Mouse (Mus musculus) lung, postnatal 10 days (tissue): ENCODE data around the gene Agbl2.

ENCODE experiments used
- DNase-seq: peaks from one replicate; pipeline ENCODE4 v3.0.0; 2021

Gene Agbl2

GRCm38 (mm10) chr2:90782458-90782857, at the start of gene Agbl2:
TSS of gene Agbl2 (plus strand) at chr2:90782727.
- peak; percentile 30 for DNase-seq

DNA sequence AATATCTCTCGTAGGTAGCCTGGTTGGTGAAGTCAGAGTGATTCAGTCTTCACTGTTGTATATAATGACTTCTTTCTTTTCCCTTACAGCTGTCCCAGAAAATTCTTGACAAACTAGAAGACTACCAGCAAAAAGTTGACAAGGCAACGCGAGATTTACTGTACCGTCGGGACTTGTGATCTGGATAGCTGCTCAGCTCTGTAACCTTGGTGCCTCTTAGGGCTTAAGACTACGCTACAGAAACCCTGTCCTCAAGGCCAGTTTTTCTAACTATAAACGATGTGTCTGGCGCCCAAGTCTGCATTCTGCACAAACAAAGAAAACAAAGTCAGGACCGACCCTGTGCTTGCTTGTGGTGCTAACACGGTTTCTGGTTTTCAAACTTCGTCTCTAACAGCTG, 47.2 kb upstream of the Agbl2 start:
- no peak for DNase-seq

DNA sequence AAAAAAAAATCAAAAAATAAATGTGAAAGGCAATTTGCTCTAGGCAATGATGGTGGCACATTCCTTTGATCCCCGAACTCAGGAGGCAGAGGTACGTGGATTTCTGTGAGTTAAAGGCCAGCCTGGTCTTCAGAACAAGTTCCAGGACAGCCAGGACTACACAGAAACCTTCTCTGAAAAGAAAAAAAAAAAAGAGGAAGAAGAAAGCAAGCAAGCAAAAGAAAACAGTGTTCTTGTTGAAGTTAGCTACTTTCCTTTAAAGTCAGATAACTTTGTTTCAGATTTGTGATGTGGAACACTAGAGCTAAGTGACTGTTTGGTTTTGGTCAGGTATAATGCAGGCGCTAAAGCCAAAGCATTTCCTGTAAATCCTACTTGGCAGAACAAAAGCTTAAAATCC, 43.7 kb upstream of the Agbl2 start:
- no peak for DNase-seq

- DNase-seq: no peak
Observed at GRCm38 (mm10) chr2:90739327-90739726, 43.2 kb upstream of the Agbl2 start.

GRCm38 (mm10) chr2:90739921-90740320, 42.6 kb upstream of the Agbl2 start:
- DNase-seq: no peak

DNA sequence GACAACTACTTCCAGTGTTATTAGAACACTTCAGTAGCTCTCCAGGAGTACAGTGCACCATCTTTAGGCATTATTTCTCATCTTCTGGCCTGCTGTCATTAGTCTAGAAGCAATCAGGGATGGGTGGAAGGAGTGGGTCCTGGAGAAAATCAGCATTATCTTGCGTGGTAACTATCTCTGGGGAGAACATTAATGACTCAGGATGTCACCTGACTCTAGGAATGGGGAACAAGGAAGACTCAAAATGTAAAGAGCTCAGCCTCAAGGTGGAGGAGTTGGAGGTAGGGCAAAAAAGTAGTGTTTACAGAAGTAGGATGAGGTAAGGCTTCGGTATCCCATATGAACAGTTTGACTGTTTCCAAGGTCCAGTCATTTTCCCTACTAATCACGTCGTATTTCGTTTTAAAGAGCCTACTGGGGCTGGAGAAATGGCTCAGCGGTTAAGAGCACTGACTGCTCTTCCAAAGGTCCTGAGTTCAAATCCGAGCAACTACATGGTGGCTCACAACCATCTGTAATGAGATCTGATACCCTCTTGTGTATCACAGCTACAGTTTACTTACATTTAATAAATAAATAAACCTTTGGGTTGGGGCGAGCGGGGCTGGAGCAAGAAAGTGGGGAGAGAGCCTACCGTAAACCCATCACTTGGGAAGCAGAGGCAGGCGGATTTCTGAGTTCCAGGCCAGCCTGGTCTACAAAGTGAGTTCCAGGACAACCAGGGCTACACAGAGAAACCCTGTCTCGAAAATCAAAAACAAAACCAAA, 38.1 kb upstream of the Agbl2 start:
- no peak for DNase-seq

- DNase-seq: peak; percentile 98
Observed at GRCm38 (mm10) chr2:90745053-90745678, 37.4 kb upstream of the Agbl2 start, which contains the start of gene Fnbp4. TSS of gene Fnbp4 (plus strand) at chr2:90745370.

DNA sequence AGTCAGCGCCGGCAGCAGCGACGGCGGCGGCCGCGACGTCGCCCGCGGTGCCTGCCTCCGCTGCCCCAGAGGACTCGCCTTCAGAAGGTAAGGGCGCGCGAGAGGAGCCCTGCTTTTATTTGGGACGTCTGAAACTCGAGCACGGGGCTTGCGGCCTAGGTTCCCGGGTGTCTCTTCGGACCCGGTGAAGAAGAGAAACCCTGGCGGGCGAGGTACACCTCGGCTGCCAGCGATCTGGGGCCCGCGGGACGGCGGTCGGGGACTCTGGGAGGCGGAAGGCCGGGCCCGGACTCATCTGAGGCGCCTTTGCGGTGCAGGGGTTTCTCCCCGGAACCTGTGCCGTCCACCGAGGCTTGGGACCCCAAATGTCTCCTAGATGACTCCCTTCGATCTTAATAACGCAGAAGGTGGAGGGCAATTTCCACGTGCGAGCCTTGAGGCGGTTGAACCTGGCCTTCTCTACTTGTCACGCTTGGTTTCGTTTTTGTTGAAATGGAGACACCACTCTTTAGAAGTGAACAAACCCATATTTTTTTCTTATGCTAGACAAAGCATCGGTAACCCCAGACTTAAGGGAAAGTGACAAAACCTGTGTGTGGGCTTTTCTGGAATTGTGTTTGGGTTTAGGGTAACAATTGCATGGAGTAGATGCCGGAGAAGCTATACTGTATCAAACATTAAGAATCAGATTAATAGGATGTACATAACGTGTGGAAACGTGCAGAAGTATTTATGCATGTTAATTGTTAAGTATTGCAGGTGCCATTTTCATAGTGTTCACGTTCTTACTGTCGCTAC, 36.6 kb upstream of the Agbl2 start:
- DNase-seq: peak; percentile 48

- DNase-seq: peak; percentile 11
Observed at GRCm38 (mm10) chr2:90746538-90746865, 36.0 kb upstream of the Agbl2 start.

GRCm38 (mm10) chr2:90747131-90747530, 35.4 kb upstream of the Agbl2 start:
- no peak for DNase-seq

- DNase-seq: peak; percentile 13
Observed at GRCm38 (mm10) chr2:90749676-90750459, 32.7 kb upstream of the Agbl2 start.

DNA sequence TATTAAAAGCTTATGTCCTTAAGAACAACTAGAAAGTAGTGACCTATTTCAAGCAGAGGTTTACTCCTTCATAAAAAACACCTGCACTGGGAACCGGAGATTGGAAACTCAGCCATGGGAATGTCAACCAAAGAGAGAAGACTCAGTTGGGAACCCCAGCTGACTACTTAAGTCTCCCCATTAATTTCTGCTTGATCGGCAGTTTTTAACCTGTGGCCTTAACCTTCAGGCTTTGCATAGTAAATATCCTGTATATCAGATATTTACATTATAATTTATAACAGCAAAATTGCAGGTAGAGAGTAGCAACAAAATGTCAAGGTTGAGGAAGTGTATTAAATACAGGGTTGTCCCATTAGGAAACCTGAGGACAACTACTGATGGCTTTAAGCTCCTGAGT, 29.0 kb upstream of the Agbl2 start:
- DNase-seq: no peak

DNA sequence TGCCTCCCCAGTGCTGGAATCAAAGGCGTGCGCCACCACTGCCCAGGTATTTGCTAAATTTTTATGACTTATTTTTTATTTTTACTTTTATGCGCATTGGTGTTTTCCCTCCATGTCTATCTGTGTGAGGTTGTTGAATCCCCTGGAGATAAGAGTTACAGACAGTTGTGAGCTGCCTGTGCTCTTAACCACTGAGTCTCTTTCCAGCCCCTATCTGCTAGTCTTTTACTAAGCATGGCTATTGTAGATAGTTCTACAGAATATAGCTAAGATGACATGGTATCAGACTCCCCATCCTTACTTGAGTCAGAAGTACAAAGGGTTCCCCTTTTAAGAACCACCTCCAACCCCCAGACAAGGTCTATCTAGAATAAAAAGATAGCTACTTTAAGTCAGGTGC, 28.3 kb upstream of the Agbl2 start:
- DNase-seq: no peak

DNA sequence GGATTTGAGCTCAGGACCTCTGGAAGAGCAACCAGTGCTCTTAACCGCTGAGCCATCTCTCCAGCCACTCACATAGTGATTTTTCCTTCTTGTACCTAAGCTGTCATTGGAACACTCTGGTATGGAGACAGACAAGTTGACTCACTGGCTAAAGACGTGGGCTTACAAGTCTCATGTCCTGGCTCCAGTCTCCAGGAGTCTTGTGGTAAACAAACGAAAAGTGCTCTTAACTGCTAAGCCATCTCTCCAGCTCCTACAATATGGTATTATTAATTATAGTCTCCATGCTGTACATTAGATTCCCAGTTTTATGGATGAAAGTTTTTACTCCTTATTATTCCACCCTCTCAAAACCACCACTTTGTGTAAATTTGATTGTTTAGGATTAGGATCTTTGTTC, 17.4 kb upstream of the Agbl2 start:
- DNase-seq: no peak

- DNase-seq: no peak
Observed at GRCm38 (mm10) chr2:90781323-90781722, 1.2 kb upstream of the Agbl2 start.

GRCm38 (mm10) chr2:90781938-90782337, 589 bp upstream of the Agbl2 start:
- no peak for DNase-seq

- DNase-seq: peak; percentile 36
Observed at GRCm38 (mm10) chr2:90782901-90783486, 467 bp downstream of the Agbl2 start.

GRCm38 (mm10) chr2:90788126-90788525, 5.6 kb downstream of the Agbl2 start:
- no peak for DNase-seq

GRCm38 (mm10) chr2:90808241-90809126, 26.0 kb downstream of the Agbl2 start:
- DNase-seq: no peak

GRCm38 (mm10) chr2:90810751-90811150, 28.2 kb downstream of the Agbl2 start:
- no peak for DNase-seq

- DNase-seq: no peak
Observed at GRCm38 (mm10) chr2:90815266-90815665, 32.7 kb downstream of the Agbl2 start.

- no peak for DNase-seq
Observed at GRCm38 (mm10) chr2:90816144-90816543, 33.6 kb downstream of the Agbl2 start.
